Comparison of ENCODE assay signal across 17 mouse cellular contexts in the genomic region with DNA sequence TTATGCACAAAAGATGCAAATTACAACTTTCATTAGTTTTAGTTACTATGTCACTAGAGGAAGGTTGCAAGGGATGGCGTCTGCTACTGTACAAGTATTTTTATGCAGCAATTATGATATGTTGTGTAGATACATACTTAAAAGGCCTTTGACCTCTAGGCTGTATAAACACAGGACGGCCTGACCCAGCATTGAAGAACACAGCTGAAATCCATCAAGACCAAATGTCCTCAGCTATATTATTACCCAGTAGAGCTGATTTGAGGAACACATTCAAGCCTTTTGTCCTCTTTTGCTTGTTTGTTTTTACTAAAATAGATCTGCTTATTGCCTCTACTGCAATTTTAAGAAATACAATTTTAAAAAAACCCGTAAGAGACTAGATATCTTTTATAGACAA.
"Had no signal": no experiment of that assay in that cellular context is flagged by ENCODE, and none has a peak within 500 bp of the region (broad histone marks: within the 10 kb centered on the region; RNA-seq: fewer than 3 reads in every experiment).

No protein-coding gene starts in this region.

- H3K4me3 ChIP-seq: liver, embryonic 13.5 days; liver, embryonic 15.5 days; lung, embryonic 15.5 days; megakaryocyte, embryonic 14.5 days; midbrain, embryonic 12.5 days; midbrain, embryonic 15.5 days; neural tube, embryonic 12.5 days; stomach, embryonic 15.5 days had no signal

- H3K36me3 ChIP-seq: liver, embryonic 13.5 days; liver, embryonic 15.5 days; lung, embryonic 15.5 days; midbrain, embryonic 12.5 days; midbrain, embryonic 15.5 days; neural tube, embryonic 12.5 days; stomach, embryonic 15.5 days had no signal

- H3K9ac ChIP-seq: liver, embryonic 13.5 days; liver, embryonic 15.5 days; liver, postnatal 0 days; lung, embryonic 15.5 days; midbrain, embryonic 12.5 days; midbrain, embryonic 15.5 days; neural tube, embryonic 12.5 days; stomach, embryonic 15.5 days had no signal

- H3K27ac ChIP-seq: liver, embryonic 13.5 days; liver, embryonic 15.5 days; lung, embryonic 15.5 days; macrophage; midbrain, embryonic 12.5 days; midbrain, embryonic 15.5 days; neural tube, embryonic 12.5 days; stomach, embryonic 15.5 days; stomach, postnatal 0 days had no signal

- H3K4me1 ChIP-seq: liver, embryonic 13.5 days; liver, embryonic 15.5 days; lung, embryonic 15.5 days; megakaryocyte, embryonic 14.5 days; midbrain, embryonic 12.5 days; midbrain, embryonic 15.5 days; neural tube, embryonic 12.5 days; stomach, embryonic 15.5 days had no signal

- H3K27me3 ChIP-seq: liver, embryonic 13.5 days; liver, embryonic 15.5 days; lung, embryonic 15.5 days; megakaryocyte, embryonic 14.5 days; midbrain, embryonic 12.5 days; midbrain, embryonic 15.5 days; neural tube, embryonic 12.5 days; stomach, embryonic 15.5 days had no signal

- ATAC-seq: liver, postnatal 0 days; midbrain, embryonic 15.5 days had no signal

- DNase-seq: liver, embryonic 13.5 days; liver, postnatal 0 days; lung, postnatal 14 days; lung, postnatal 36 days; right cerebral cortex, postnatal 14 days; thymus, adult 2 months; thymus, postnatal 25 days; thymus, postnatal 4 days had no signal

- H3K4me2 ChIP-seq: liver, embryonic 13.5 days; liver, embryonic 15.5 days; lung, embryonic 15.5 days; midbrain, embryonic 12.5 days; midbrain, embryonic 15.5 days; neural tube, embryonic 12.5 days; stomach, embryonic 15.5 days had no signal

- H3K9me3 ChIP-seq: liver, embryonic 13.5 days; liver, embryonic 15.5 days; lung, embryonic 15.5 days; megakaryocyte, embryonic 14.5 days; midbrain, embryonic 12.5 days; midbrain, embryonic 15.5 days; neural tube, embryonic 12.5 days; stomach, embryonic 15.5 days had no signal
